Mouse (Mus musculus): ENCODE data around the gene Itprip. TPM values are rescaled to one million over a fixed set of nuclear protein-coding genes. Genes with fewer than 3 reads are reported as not detected.
A peak's percentile ranks its signal among the peaks of the same experiment; 100 is the strongest.

Gene Itprip
- 20.7 and 21.9 TPM in 2 replicates for polyA plus RNA-seq (2016; fragmentation: Nextera tagmentation; extraction: Ambion mirVana)

DNA sequence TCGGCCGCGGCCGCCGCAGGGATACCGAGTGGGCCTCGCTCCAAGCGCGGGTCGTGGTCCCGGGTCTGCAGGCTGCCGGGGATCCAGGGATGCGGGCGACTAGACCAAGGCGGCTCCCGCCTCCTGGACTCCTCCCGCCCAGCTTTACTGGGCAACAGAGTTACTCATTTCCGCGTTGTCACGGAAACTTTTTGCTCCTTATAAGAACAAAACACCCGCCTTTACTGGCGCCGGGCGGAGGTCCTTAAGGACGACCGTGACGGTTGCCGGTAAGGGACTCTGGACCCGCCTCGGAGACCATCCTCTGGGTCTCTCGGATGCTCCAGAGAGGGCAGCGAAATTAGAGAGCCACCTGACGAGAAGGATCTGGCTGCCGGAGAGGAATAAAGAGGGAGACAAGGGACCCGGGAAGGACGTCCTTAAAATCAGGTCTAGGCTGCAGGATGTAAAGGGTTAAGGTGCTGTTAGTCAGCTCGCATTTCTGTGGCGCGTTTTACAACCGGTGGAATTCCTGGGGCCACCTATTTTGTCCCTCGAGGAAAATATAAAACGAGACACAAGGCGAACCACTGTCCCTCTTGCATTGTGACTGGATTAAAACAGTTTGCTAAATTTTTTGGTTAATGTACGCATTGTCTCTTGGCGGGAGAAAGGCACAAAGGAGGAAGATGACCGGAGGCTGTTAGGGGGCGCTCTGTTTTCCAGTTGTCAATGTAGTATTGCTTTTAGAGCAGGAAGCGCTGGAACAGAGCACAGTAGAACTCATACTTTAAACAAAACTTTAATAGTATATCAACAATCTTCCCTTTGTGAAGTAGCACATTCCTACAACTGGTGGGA, at the start of gene Itprip, which contains the start of gene Cfap43:
Itprip (minus strand) TSS at position 174 of the 840 bp plus-strand sequence.
Cfap43 (minus strand) TSS at position 162 of the 840 bp plus-strand sequence.
- Histone ChIP-seq H3K9me3 (no peaks in the 10 kb centered on the region), H3K27me3 (ENCODE audit: insufficient read depth, poor library complexity, severe bottlenecking) (no peaks in the 10 kb centered on the region), H3K36me3 (no peaks in the 10 kb centered on the region), H3K4me1 (replicated peaks) (peaks cover 38% of the 10 kb centered on the region), H3K27ac (peak within 1 kb of the TSS; percentile 99), H3K4me3 (peak within 1 kb of the TSS; percentile 80)
- DNase-seq (ENCODE audit: low spot score), result peak; percentile 86
- WGBS, result under 1% methylated on average over 48 of the region's 48 CpGs

DNA sequence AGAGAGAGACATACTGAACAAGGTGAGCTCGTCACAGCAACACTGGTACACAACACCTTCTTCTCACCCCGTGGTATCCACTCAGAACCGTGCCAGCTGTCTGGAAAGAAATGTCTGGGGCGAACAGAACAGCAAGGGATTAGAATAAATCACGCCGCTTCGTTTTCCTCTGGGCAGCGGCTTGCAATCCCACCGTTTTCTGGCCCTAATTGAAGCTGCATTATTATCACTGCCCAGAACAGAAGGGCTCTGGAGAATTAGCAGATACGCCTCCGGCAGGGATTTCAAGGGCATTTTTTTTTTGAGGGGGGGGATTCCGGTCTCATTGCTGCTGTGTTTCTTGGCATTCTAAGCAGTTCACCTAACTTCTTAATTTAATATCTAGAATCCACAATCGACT, 39.1 kb upstream of the Itprip start:
- Histone ChIP-seq H3K9me3 (no peaks in the 10 kb centered on the region), H3K36me3 (no peaks in the 10 kb centered on the region), H3K27ac (no peak overlapping the region), H3K4me1 (replicated peaks) (0 out of 2 replicates have a peak, but pooled peaks cover under 1% of the 10 kb centered on the region), H3K4me3 (no peak overlapping the region), H3K27me3 (ENCODE audit: insufficient read depth, poor library complexity, severe bottlenecking) (no peaks in the 10 kb centered on the region)
- 85% methylated on average over 13 of the region's 13 CpGs for WGBS
- DNase-seq (ENCODE audit: low spot score), result no peak

DNA sequence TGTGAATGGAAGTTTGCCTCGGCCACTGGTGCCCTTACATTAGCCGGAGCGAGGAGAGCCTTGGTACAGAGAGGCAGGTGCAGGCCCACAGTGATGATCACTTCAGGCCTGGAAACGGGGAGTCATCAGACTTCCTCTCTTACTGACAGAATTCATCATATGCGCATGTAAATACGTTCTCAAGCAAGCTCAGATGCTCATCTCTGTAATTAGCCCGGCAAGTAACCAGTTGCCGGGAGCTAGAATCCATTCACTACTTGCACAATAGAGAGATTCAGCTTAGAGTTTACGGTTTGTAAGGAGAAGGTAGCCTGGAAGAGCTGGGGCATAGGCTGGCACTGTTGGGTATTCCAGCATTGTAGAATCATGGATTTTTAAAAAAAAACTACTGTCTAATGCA, 34.1 kb upstream of the Itprip start:
- H3K27me3 ChIP-seq (ENCODE audit: insufficient read depth, poor library complexity, severe bottlenecking), result no peaks in the 10 kb centered on the region
- H3K4me3 ChIP-seq, result no peak overlapping the region
- no peaks in the 10 kb centered on the region for H3K36me3 ChIP-seq
- no peak for DNase-seq (ENCODE audit: low spot score)
- no peaks in the 10 kb centered on the region for H3K9me3 ChIP-seq
- H3K4me1 ChIP-seq (replicated peaks), result 0 out of 2 replicates have a peak, but pooled peaks cover 7% of the 10 kb centered on the region
- WGBS, result 69% methylated on average over 9 of the region's 9 CpGs
- peak overlapping the region; percentile 12; the same call in 1 of the 2 replicates for H3K27ac ChIP-seq

DNA sequence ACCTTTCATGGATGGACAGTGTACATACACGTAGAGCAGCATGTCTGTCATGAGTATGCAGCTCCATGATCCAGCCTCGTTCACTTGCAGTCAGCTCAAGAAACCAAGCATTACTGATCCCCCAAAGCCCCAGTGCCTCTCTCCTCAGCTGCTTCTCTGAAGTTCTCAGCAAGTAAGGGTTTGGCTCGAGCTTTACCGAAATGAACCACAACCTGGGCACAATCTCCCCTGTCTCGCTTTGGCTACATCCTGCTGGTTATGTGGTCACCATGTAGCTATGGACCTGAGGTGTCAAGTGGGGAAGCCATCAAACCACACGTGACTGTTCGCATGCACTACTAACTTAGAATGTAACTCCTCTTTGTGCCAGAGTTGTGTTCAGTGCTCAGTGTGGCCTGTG, 31.8 kb upstream of the Itprip start:
- no peak for DNase-seq (ENCODE audit: low spot score)
- H3K27ac ChIP-seq, result no peak overlapping the region
- H3K4me1 ChIP-seq (replicated peaks), result peaks cover 15% of the 10 kb centered on the region
- H3K36me3 ChIP-seq, result no peaks in the 10 kb centered on the region
- 91% methylated on average over 7 of the region's 7 CpGs for WGBS
- no peaks in the 10 kb centered on the region for H3K27me3 ChIP-seq (ENCODE audit: insufficient read depth, poor library complexity, severe bottlenecking)
- H3K4me3 ChIP-seq, result no peak overlapping the region
- H3K9me3 ChIP-seq, result no peaks in the 10 kb centered on the region

DNA sequence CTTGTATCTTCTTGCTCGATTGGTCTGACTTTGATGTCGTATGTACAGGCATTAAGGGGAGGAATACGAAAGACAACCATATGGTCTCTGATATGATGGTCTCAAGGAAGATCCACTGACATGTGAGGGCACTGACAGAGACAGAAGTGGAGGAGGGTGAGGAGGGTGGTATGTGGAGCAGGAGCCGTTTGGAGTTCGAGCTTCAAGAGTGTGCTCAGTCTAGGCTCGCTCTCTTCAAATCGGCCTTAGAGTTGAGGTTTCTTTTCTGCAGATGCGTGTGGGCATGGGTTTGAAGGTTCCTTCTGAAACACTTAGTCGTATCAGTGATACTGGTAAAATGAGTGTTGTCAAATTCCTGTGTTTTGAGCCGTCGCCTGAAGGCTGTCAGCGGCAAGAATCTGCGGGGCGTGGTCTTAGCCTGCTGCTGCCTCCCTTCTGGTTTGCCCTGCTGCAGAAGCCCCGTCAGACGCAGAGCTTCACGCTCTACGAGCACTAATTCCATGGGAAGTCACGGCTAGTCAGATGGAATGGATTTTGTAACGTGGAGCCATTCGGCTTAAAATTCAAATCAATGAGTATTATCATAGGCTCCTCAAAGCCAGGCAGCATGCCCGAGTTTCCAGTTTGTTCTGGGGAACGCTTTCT, 27.8 kb upstream of the Itprip start:
- Histone ChIP-seq H3K27me3 (ENCODE audit: insufficient read depth, poor library complexity, severe bottlenecking) (no peaks in the 10 kb centered on the region), H3K36me3 (no peaks in the 10 kb centered on the region), H3K9me3 (no peaks in the 10 kb centered on the region), H3K27ac (no peak overlapping the region), H3K4me3 (no peak overlapping the region), H3K4me1 (replicated peaks) (peaks cover 9% of the 10 kb centered on the region)
- DNase-seq (ENCODE audit: low spot score), result peak; percentile 20
- WGBS, result 53% methylated on average over 23 of the region's 23 CpGs

DNA sequence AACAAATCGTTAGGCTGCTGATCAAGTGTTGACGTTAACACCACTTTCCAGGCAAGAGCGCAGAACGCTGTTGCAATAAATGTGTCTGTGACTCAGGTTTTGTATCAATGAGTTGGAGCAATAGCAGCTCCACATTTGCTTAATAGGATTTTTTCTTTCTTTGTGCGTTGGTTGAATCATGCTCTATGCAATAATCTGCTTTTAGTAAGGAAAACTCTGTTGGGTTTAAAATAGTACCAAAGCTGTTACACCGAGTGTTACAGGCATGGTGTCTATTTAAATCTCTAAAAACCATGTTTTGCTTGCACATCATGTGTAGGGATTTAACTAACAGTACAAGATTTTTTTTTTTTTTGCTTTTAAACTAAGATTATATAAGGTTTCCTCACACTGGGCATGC, 20.3 kb upstream of the Itprip start:
- 90% methylated on average over 6 of the region's 6 CpGs for WGBS
- Histone ChIP-seq H3K27ac (no peak overlapping the region), H3K9me3 (no peaks in the 10 kb centered on the region), H3K4me1 (replicated peaks) (peaks cover 23% of the 10 kb centered on the region), H3K4me3 (no peak overlapping the region), H3K36me3 (no peaks in the 10 kb centered on the region), H3K27me3 (ENCODE audit: insufficient read depth, poor library complexity, severe bottlenecking) (peaks cover 19% of the 10 kb centered on the region)
- DNase-seq (ENCODE audit: low spot score), result no peak

DNA sequence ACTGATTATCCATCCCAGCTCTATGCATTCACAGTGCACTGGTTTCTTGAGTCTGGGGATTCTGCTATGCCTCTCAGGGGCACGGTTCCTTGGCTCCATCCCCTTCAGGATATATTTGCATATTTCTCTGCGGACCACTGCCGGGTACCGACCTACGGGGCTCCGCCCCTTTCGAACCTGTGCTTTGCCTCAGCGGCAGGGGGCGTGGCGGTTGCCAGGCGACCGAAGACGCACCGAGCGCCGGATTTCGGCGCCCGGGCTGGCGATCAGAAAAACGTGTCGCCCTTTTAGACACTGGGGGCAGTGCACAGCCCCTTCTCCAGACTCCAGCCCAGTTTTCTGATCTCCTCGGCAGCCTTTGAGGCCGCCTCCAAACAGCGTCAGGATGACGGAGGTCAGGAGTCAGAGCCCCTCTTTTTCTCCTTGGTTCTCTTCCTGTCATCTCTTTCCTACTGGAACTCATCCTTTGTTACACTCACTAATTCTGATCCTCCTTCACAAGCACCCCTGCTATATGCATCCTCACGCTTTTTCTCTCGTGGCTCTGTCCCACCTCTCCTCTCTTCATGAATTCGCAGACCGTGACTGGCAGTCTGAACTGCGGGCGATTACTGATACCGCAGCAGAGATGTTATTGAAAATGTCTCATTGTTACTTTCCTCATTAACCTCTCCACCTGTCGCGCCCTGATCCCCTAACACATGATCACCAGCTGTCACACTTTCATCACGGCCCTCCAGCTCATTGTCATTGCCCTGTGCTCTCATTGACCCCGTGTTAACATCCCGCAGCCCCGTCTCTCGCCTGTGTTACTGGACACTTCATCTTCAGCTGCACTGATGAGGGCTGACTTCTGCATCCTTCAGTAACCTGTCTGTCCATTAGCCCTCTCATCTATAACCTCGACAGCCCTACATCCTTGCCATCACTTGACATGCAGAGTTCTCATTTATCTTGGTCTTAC, 18.6 kb upstream of the Itprip start, which contains the start of gene Cfap58:
Cfap58 (plus strand) TSS at position 233 of the 964 bp plus-strand sequence.
- Histone ChIP-seq H3K36me3 (no peaks in the 10 kb centered on the region), H3K27me3 (ENCODE audit: insufficient read depth, poor library complexity, severe bottlenecking) (peaks cover 19% of the 10 kb centered on the region), H3K9me3 (no peaks in the 10 kb centered on the region), H3K27ac (peak within 1 kb of the TSS; percentile 78), H3K4me3 (peak within 1 kb of the TSS; percentile 48), H3K4me1 (replicated peaks) (peaks cover 23% of the 10 kb centered on the region)
- WGBS, result 4% methylated on average over 41 of the region's 41 CpGs
- DNase-seq (ENCODE audit: low spot score), result peak; percentile 90

DNA sequence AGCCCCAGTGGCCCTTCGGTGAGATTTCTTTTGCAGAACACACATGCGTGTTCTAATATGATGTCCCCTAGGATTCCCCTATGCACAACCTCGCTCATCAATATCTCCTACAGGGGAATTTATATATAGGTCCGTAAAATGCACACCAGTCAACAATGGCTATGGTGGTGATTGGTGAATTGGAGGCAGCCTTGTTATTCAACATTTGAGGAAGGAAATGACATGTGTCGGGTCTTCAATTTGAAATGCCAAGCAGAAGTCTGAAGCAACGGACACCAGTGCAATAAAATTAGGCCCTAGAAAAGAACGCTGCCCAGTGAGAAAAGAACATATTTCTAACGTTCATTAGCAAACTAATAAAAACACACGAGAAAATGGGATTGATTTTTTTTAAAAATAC, 17.8 kb upstream of the Itprip start:
- whole genome bisulfite sequencing, result 71% methylated on average over 9 of the region's 9 CpGs
- H3K4me3 ChIP-seq, result peak overlapping the region; percentile 48
- peaks cover 19% of the 10 kb centered on the region for H3K27me3 ChIP-seq (ENCODE audit: insufficient read depth, poor library complexity, severe bottlenecking)

DNA sequence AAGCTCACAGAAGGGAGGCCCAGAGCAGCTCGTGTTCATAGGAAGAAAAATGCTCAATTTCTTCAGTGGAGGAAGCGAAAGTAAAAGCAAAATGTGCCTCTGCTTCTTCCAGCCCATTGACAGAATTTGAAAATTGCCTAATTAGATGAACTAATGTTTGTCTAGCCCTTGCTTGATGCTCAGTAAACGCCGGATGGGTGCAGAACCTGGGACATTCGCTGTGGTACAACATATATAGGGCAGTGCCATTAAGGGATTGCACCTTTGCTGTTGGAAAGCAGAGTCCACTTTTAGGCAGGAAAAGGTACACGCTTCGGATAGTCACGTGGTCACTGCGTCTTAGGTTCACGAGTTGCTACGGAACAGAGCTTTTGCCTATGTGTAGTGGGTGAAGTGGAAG, 17.4 kb upstream of the Itprip start:
- peaks cover 23% of the 10 kb centered on the region for H3K4me1 ChIP-seq (replicated peaks)
- H3K36me3 ChIP-seq, result no peaks in the 10 kb centered on the region
- H3K4me3 ChIP-seq, result no peak overlapping the region
- WGBS, result 92% methylated on average over 11 of the region's 11 CpGs
- DNase-seq (ENCODE audit: low spot score), result no peak
- H3K9me3 ChIP-seq, result no peaks in the 10 kb centered on the region
- no peak overlapping the region for H3K27ac ChIP-seq
- H3K27me3 ChIP-seq (ENCODE audit: insufficient read depth, poor library complexity, severe bottlenecking), result peaks cover 19% of the 10 kb centered on the region

More for the DNA sequence above, 17.8 kb upstream of the Itprip start:
- DNase-seq (ENCODE audit: low spot score), result no peak
- Histone ChIP-seq H3K4me1 (replicated peaks) (peaks cover 23% of the 10 kb centered on the region), H3K9me3 (no peaks in the 10 kb centered on the region), H3K27ac (no peak overlapping the region), H3K36me3 (no peaks in the 10 kb centered on the region)

DNA sequence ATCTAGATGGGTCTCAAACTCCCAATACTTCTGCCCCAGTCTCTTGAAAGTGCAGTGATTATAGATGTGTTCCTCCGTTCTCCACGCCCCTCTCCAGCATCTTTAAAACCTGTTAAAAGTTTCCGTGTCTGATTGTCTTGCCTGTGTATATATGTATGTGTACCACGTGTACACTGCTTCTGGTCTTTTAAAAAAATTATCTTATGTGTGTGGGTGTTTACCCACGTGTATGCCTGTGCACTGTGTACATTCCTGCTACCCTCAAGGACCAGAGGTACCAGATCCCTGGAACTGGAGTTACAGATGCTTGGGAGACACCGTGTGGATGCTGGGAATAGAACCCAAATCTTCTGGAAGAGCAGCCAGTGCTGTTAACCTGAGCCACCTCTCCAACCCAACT, 16.4 kb upstream of the Itprip start:
- Histone ChIP-seq H3K4me1 (replicated peaks) (peaks cover 23% of the 10 kb centered on the region), H3K36me3 (no peaks in the 10 kb centered on the region), H3K27ac (no peak overlapping the region), H3K27me3 (ENCODE audit: insufficient read depth, poor library complexity, severe bottlenecking) (peaks cover 19% of the 10 kb centered on the region), H3K4me3 (no peak overlapping the region), H3K9me3 (no peaks in the 10 kb centered on the region)
- WGBS, result 84% methylated on average over 6 of the region's 6 CpGs
- DNase-seq (ENCODE audit: low spot score), result no peak

DNA sequence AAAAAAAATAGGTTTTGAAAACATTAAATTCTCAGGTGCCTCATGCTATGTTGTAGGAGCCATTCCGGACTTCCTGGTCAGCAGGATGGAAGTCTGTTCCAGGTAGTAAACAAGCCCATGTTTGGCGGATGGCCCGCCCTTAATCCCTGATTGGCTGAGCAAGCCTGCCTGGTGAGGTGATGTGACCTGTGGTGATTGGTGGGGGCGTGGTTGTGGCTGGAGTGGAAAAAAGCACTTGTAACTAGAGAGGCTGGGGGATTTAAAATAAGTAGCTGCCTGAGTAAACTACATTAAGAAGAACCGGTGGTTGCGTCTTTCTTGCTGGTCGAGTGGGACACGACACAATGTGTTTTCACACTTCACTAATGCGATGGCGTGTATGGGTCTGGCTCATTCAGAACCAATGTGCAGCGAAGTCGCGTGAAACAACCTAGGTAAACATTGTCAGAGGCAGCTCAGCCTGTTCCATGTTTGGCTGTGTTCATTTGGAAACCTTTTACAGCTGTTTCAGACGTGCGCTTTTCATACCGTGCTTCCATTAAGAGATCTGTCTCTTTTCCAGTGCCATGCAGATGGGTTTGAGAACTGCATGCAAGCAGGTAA, 15.6 kb upstream of the Itprip start:
- 74% methylated on average over 16 of the region's 16 CpGs for WGBS
- no peak for DNase-seq (ENCODE audit: low spot score)

DNA sequence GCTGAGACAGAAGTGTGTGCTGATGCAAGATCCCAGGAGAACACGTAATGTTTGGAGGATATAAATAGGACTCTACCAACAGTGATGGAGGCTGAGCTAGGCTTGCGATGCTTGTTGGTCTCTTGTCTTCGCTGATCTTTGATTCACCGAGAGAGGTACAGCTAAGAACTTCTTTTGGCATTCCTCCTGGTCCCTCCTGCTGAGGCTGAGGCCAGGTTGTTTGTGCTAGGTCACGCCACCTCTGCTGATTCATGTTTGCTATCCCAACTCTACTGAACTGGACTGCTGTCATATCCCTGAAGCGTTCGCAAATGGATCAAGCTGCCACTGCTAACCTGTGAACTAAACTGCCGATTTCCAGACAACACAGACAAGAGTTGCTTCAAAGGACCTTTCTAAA, 15.0 kb upstream of the Itprip start:
- DNase-seq (ENCODE audit: low spot score), result no peak
- WGBS, result 89% methylated on average over 8 of the region's 8 CpGs
- no peak overlapping the region for H3K4me3 ChIP-seq
- H3K9me3 ChIP-seq, result no peaks in the 10 kb centered on the region
- H3K4me1 ChIP-seq (replicated peaks), result peaks cover 23% of the 10 kb centered on the region
- peaks cover 13% of the 10 kb centered on the region for H3K27me3 ChIP-seq (ENCODE audit: insufficient read depth, poor library complexity, severe bottlenecking)
- no peak overlapping the region for H3K27ac ChIP-seq
- H3K36me3 ChIP-seq, result no peaks in the 10 kb centered on the region

More for the DNA sequence above, 15.6 kb upstream of the Itprip start:
- no peak overlapping the region for H3K4me3 ChIP-seq
- H3K36me3 ChIP-seq, result no peaks in the 10 kb centered on the region
- H3K4me1 ChIP-seq (replicated peaks), result peaks cover 23% of the 10 kb centered on the region
- peaks cover 16% of the 10 kb centered on the region for H3K27me3 ChIP-seq (ENCODE audit: insufficient read depth, poor library complexity, severe bottlenecking)
- H3K27ac ChIP-seq, result no peak overlapping the region
- H3K9me3 ChIP-seq, result no peaks in the 10 kb centered on the region

Measured in hindbrain, embryonic 10.5 days (tissue).